Mouse (Mus musculus) adrenal gland, adult 10 weeks (tissue): ENCODE data around the gene Kcnj3. TPM values are rescaled to one million over a fixed set of nuclear protein-coding genes. Genes with fewer than 3 reads are reported as not detected.

Source experiments
- polyA plus RNA-seq: library from polyadenylated mRNA; stranded (reverse); fragments of 350-450 nt; fragmentation: Illumina TruSeq; extraction: RNeasy Lipid Tissue Mini Kit (QIAGEN cat#74804); gene quantifications from one replicate; pipeline ENCODE4 v1.2.3, GENCODE M21; 2014; ENCODE audit warnings: low read depth, low replicate concordance

The Kcnj3 gene
- 0.70 TPM for polyA plus RNA-seq

DNA sequence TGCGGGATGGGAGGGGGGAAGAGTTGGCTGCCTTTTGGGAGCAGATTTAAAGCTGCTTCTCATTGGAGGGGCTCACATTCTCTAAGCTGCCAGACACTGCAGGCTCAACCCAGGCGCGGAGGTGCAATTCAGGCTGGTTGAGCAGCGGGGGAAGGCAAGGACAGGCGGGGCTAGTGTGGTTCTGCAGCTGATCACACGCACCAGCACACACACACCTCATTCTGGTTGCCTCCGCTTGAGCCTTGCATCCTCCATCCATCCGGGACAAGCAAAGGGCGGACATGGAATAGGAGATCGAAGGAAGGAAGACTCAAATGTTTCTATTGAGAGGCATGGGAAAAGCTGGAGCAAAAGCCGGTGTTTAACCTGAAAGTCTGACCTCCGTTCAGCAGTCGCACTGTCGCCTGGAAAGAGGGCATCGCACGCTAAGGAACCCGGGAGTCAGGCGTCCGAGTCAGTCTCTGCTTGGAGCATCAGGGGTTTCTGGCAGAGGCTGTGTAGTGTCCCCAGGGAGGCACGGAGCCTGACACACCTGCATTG lies at the start of gene Kcnj3:
Gene Kcnj3 (plus strand): TSS at position 250 of the 540 bp plus-strand sequence.

